Mouse (Mus musculus): ENCODE measurements around the gene Fgf7. TPM values are rescaled to one million over a fixed set of nuclear protein-coding genes. Genes with fewer than 3 reads are reported as not detected.

Fgf7 gene
- 1.4 TPM in 1 of 2 replicates, not detected in the other for polyA plus RNA-seq (2012; ENCODE audit: insufficient read depth, insufficient read length, missing spikeins)

DNA sequence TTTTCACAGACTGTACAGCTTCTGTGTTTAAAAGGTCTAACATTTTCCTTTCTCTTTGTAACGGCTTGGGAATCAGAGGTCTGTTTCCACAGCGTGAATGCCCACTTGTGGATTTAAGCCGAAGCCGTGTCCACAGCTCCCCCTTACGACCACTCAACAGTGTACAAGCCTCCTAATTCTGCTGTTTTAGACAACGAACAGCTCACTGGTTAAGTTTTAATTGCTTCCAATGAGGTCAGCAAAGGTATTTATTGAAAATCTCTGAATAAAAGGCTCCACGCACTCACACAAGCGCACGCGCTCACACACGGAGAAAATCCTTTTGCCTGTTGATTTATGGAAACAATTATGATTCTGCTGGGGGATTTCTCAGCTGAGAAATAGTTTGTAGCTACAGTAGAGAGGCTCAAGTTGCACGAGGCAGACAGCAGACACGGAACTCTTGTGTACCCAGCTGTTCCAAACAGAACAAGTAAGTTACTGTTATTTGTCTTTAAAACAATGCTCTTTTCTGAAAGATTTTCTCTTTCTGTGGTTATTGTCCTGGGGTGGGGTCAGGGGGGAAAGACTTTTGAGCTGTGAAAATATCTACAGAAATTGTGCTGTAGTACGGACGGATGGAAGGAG, at the start of gene Fgf7:
Gene Fgf7 (plus strand): TSS at position 280 of the 627 bp plus-strand sequence.
- Histone ChIP-seq H3K27ac (replicated peaks; ENCODE audit: low read depth, low read length) (no peak within 1 kb of the TSS; the same call in 1 of the 2 replicates), H3K4me1 (ENCODE audit: control insufficient read depth, insufficient read depth, insufficient read length, low read length) (no peaks in the 10 kb centered on the region), H3K4me3 (ENCODE audit: insufficient read depth, low read depth, low read length) (peak within 1 kb of the TSS; percentile 35)

DNA sequence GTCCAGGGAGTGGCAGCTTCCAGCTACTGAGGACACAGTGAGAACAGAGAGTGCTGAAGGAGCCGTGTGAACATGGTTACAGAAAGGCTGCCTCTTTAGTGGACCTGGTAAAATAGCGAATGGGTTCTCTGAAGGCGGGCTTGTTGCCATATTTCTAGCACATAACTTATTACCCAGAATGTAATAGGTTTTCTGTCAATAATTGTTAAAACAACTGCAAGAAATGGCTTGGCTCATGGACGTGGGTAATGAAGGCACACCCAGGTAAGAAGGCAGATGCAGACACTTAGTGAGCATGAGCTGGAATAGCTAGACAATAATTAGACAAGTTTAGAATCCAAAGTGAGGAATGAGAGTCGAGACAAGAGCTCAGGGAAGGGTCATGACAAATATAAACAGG, 32.2 kb upstream of the Fgf7 start:
- no peak overlapping the region for H3K27ac ChIP-seq (replicated peaks; ENCODE audit: low read depth, low read length)
- H3K4me1 ChIP-seq (ENCODE audit: control insufficient read depth, insufficient read depth, insufficient read length, low read length), result no peaks in the 10 kb centered on the region
- no peak overlapping the region for H3K4me3 ChIP-seq (ENCODE audit: insufficient read depth, low read depth, low read length)

DNA sequence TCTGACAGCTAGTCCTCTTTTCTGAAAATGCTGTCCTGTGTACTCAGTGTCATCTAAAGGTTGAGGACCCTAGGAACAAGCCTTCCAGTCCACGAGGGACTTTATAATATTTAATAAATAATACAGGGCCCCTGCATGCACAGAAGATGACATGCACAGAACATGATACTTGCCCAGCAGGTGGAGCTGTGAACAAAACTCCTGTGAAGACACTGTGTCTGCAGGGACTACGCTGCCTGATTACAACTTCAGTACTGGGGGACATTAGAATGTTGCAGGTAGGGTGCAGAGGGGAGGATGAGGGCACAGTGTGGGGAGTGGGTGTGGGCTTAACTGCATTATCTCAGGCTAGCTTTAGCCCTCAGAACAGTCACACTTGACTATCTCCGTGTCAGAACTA, 28.4 kb upstream of the Fgf7 start:
- Histone ChIP-seq H3K4me3 (ENCODE audit: insufficient read depth, low read depth, low read length) (no peak overlapping the region), H3K27ac (replicated peaks; ENCODE audit: low read depth, low read length) (no peak overlapping the region), H3K4me1 (ENCODE audit: control insufficient read depth, insufficient read depth, insufficient read length, low read length) (no peaks in the 10 kb centered on the region)

DNA sequence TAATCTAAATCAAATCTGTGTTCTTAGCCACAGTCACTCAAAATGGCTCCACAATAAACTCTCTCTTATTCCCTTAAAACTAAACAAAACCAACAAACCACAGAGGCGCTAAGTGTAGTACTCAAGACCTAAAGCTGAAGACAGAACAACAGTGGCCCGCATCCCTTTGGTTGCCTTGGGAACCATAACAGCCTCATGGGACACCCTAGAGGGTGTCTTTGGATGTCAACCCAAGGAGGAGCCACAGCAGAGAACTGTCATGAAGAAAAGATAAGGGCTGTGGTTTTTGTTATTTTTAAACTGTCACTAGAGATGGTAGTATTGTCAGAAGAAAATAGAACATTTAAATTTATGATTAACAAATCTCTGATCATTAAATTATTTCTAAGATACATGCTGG, 27.7 kb upstream of the Fgf7 start:
- no peak overlapping the region for H3K27ac ChIP-seq (replicated peaks; ENCODE audit: low read depth, low read length)
- H3K4me1 ChIP-seq (ENCODE audit: control insufficient read depth, insufficient read depth, insufficient read length, low read length), result no peaks in the 10 kb centered on the region
- no peak overlapping the region for H3K4me3 ChIP-seq (ENCODE audit: insufficient read depth, low read depth, low read length)

GRCm38 (mm10) chr2:126014989-126015710, 19.3 kb upstream of the Fgf7 start:
- no peaks in the 10 kb centered on the region for H3K4me1 ChIP-seq (ENCODE audit: control insufficient read depth, insufficient read depth, insufficient read length, low read length)
- H3K4me3 ChIP-seq (ENCODE audit: insufficient read depth, low read depth, low read length), result no peak overlapping the region
- H3K27ac ChIP-seq (replicated peaks; ENCODE audit: low read depth, low read length), result no peak overlapping the region

- no peaks in the 10 kb centered on the region for H3K4me1 ChIP-seq (ENCODE audit: control insufficient read depth, insufficient read depth, insufficient read length, low read length)
- no peak overlapping the region for H3K4me3 ChIP-seq (ENCODE audit: insufficient read depth, low read depth, low read length)
- H3K27ac ChIP-seq (replicated peaks; ENCODE audit: low read depth, low read length), result no peak overlapping the region
Observed at GRCm38 (mm10) chr2:126015763-126016473, 18.5 kb upstream of the Fgf7 start.

- Histone ChIP-seq H3K27ac (replicated peaks; ENCODE audit: low read depth, low read length) (no peak overlapping the region), H3K4me1 (ENCODE audit: control insufficient read depth, insufficient read depth, insufficient read length, low read length) (no peaks in the 10 kb centered on the region), H3K4me3 (ENCODE audit: insufficient read depth, low read depth, low read length) (no peak overlapping the region)
Observed at GRCm38 (mm10) chr2:126031186-126031900, 3.1 kb upstream of the Fgf7 start.

GRCm38 (mm10) chr2:126033114-126033972, 1.1 kb upstream of the Fgf7 start:
- Histone ChIP-seq H3K4me1 (ENCODE audit: control insufficient read depth, insufficient read depth, insufficient read length, low read length) (no peaks in the 10 kb centered on the region), H3K4me3 (ENCODE audit: insufficient read depth, low read depth, low read length) (no peak overlapping the region), H3K27ac (replicated peaks; ENCODE audit: low read depth, low read length) (no peak overlapping the region)

DNA sequence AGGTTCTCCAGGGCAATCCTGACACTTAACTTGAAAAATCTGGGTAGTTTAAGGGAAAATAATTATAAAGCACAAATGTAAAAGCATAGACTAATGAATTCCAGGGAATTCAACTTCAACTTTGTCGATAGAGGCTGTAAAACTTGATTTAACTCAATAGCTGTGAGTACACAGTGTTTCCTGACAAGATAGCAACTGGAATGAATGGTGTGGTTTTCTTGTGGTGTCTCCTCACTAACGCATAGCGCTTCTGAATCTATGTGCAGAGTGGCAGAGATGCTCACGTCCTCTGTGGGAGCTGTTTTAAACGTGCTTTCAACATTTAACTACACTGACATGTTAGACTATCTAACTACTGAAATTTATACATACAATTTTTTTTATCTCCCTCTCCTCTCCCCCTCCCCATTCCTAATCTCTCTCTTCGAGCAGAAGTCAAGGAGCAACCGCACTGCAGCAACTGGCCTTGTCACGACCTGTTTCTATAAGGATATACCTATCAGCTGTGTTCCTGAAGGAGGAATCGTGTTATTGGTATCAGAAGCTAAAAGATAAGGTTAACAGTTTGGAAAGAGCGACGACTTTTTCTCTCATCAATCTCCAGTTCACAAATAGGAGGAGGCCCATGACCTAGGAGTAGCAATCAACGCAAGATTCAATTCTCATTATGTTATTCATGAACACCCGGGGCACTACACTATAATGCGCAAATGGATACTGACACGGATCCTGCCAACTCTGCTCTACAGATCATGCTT, 734 bp downstream of the Fgf7 start:
- H3K27ac ChIP-seq (replicated peaks; ENCODE audit: low read depth, low read length), result peak overlapping the region; percentile 23; the same call in 1 of the 2 replicates

DNA sequence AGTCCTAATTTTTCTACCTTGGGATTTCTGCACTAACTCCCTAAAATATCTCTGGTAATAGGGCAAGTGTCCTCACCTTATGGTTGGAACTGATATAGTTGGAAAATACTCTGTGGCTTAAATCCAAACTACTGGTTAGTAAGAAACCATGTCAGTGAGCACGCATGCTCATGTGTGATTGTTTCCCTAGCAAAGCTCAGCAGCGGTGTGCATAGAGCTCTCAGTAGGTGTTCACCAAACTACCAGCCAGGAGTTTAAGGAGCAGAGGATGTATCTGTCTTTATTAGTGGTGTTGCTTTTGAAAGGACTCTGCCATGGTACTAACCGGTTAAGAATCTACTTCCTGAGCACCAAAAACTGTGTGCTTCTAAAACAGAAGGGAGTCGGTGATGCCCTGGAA, 1.7 kb downstream of the Fgf7 start:
- no peak overlapping the region; the same call in 1 of the 2 replicates for H3K4me3 ChIP-seq (ENCODE audit: insufficient read depth, low read depth, low read length)
- H3K27ac ChIP-seq (replicated peaks; ENCODE audit: low read depth, low read length), result no peak overlapping the region
- no peaks in the 10 kb centered on the region for H3K4me1 ChIP-seq (ENCODE audit: control insufficient read depth, insufficient read depth, insufficient read length, low read length)

More for the DNA sequence above, 734 bp downstream of the Fgf7 start:
- Histone ChIP-seq H3K4me1 (ENCODE audit: control insufficient read depth, insufficient read depth, insufficient read length, low read length) (no peaks in the 10 kb centered on the region), H3K4me3 (ENCODE audit: insufficient read depth, low read depth, low read length) (peak overlapping the region; percentile 35)

GRCm38 (mm10) chr2:126038221-126039000, 4.0 kb downstream of the Fgf7 start:
- H3K4me3 ChIP-seq (ENCODE audit: insufficient read depth, low read depth, low read length), result no peak overlapping the region
- H3K27ac ChIP-seq (replicated peaks; ENCODE audit: low read depth, low read length), result no peak overlapping the region
- no peaks in the 10 kb centered on the region for H3K4me1 ChIP-seq (ENCODE audit: control insufficient read depth, insufficient read depth, insufficient read length, low read length)

DNA sequence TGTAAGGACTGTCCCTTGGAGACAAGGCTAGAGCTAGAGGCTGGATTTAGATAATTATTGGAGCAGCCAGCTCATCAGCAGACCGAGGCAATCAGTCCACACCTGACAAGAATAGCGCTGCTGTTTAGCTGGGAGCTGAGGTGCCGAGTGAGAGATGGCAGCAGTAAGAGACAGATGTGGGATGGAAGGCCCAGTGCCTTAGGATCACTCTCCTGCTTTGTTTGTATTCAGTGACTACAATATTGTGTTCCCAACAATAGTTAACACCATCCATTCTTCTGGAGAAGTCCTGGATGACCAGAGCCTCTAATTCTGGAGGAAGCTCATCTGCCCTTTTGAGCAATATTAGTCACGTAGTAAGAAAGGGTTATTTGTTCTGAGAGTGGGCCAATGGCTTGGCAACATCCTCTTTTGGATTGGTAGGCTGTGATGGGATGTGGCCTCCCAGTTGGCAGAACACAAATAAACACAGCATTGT, 5.0 kb downstream of the Fgf7 start:
- Histone ChIP-seq H3K4me1 (ENCODE audit: control insufficient read depth, insufficient read depth, insufficient read length, low read length) (no peaks in the 10 kb centered on the region), H3K27ac (replicated peaks; ENCODE audit: low read depth, low read length) (no peak overlapping the region), H3K4me3 (ENCODE audit: insufficient read depth, low read depth, low read length) (no peak overlapping the region)

DNA sequence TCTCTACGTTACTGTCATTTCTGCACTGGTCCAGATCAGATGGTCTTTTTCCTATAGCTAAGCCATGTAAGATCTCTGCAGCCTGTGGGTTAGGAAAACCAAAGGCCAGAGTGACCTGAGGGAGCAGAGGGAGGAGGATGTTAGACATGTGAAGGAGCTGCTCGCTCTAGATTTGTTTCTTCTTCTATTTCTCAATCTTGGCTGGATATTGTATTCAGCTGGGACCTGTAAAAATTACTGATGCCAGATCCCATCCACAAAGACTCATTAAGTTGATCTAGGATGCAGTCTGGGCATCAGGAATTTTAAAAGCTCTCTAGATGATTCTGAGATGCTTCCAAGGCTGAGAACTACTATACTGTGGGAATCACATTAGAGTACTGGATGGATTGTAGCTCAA, 6.2 kb downstream of the Fgf7 start:
- H3K4me1 ChIP-seq (ENCODE audit: control insufficient read depth, insufficient read depth, insufficient read length, low read length), result no peaks in the 10 kb centered on the region
- H3K27ac ChIP-seq (replicated peaks; ENCODE audit: low read depth, low read length), result no peak overlapping the region
- H3K4me3 ChIP-seq (ENCODE audit: insufficient read depth, low read depth, low read length), result no peak overlapping the region
